Mouse (Mus musculus): ENCODE measurements at regions not wholly inside any gene's neighbourhood (a gene's known extent, or its start where the extent isn't known, plus 50 kb on each side); places are given as distances from the start of the nearest gene placed in this dataset.

DNA sequence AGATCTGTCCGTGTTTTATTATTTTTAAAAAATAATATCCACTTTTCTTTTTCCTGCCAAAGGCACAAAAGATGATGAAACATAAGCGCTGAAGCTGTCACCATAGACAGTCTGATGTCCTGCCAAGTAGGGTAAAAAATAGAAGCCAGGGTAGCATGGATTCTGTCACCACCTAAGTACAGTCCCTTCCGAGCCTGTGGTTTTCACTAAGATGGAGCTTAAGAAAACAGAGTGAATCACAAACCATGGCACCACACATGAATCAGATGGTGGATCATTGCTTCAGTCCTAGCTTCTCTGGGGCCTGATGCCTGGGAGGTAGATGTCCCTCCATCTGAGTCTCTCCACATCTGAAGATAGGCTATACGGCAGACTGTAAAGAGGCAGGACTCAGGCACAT is 55.9 kb upstream of the Fmod start:
- no peaks in the 10 kb centered on the region for H3K27me3 ChIP-seq (ENCODE audit: control insufficient read depth, insufficient read depth, low read length)
- peaks cover 6% of the 10 kb centered on the region; the same call in 1 of the 2 replicates for H3K4me1 ChIP-seq (ENCODE audit: control insufficient read depth, insufficient read depth, low read length)
- H3K9ac ChIP-seq (replicated peaks; ENCODE audit: low read depth, low read length): no peak overlapping the region
- H3K36me3 ChIP-seq (ENCODE audit: control insufficient read depth, insufficient read depth, low read length): no peaks in the 10 kb centered on the region
- H3K4me3 ChIP-seq (ENCODE audit: low read depth, low read length): no peak overlapping the region
- H3K27ac ChIP-seq (ENCODE audit: low read length): no peak overlapping the region
- no peak overlapping the region for H3K4me2 ChIP-seq (replicated peaks; ENCODE audit: low read depth, low read length)
- WGBS: 91% methylated on average over 4 of the region's 4 CpGs
- ATAC-seq (ENCODE audit: insufficient number of reproducible peaks, insufficient read depth, low FRiP score, low read depth): no peak
- no peaks in the 10 kb centered on the region; the same call in 1 of the 2 replicates for H3K9me3 ChIP-seq (ENCODE audit: control insufficient read depth, low read depth, low read length)

DNA sequence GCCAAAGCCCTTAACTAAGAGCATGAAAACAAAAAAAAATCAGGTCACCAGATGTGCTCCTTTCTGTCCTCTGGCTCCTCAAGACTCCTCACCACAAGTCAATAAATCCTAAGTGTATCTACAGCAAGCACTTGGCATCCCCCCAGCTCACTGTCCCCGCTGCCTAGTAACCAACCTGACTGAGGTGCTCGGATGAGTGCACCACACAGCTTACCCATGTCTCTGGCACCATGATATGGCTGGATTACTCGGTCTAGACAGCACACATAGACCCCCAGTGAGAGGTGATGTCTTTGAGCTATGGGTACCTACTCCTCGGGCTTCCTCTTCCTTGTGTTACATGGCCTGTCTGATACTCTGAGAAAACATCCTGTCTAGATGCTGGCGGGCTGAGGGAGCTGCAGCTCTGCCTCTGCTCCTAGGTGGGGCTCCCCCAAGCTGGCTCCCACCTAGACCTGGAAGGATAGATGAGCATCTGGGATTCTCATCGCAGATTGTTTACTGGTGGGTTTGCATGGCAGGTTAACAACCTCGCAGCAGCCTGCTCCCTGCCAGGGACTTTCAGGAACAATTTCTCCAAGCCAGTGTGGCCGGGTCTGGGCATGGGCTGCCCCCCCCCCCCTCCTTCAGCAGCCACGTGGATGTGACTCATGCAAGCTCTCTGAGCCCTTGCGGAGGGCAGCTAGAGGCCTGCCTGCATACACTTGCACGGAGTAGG is 57.2 kb upstream of the Prelp start:
- no peaks in the 10 kb centered on the region for H3K27me3 ChIP-seq (ENCODE audit: control insufficient read depth, insufficient read depth, low read length)
- no peak overlapping the region for H3K4me2 ChIP-seq (replicated peaks; ENCODE audit: low read depth, low read length)
- ATAC-seq (ENCODE audit: insufficient number of reproducible peaks, insufficient read depth, low FRiP score, low read depth): no peak
- no peak overlapping the region for H3K9ac ChIP-seq (replicated peaks; ENCODE audit: low read depth, low read length)
- no peaks in the 10 kb centered on the region for H3K9me3 ChIP-seq (ENCODE audit: control insufficient read depth, low read depth, low read length)
- H3K27ac ChIP-seq (ENCODE audit: low read length): 0 out of 2 replicates have a peak overlapping the region, but pooled peaks have one; percentile 10
- H3K4me1 ChIP-seq (ENCODE audit: control insufficient read depth, insufficient read depth, low read length): peaks cover 6% of the 10 kb centered on the region; the same call in 1 of the 2 replicates
- WGBS: 39% methylated on average over 11 of the region's 11 CpGs
- no peaks in the 10 kb centered on the region for H3K36me3 ChIP-seq (ENCODE audit: control insufficient read depth, insufficient read depth, low read length)
- H3K4me3 ChIP-seq (ENCODE audit: low read depth, low read length): no peak overlapping the region

DNA sequence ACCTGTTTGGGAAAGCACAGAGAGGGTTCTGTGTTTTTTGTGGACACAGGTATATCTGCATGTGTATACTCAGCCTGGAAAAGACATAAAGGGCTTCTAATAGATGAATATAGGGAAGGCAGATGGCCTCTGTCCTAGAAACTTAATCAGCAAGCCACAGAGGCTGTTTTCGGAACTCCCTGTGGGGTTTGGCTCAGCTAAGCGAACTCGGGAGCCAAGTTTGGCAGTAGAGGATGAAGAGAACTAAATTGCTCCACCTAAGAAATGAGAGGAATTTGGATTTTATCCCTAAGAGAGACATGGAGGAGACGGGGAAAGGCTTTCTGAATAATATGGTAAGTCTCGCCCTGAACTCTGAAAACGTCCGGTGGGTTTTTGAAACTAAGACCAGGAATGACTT is 56.0 kb upstream of the Prelp start:
- 68% methylated on average over 7 of the region's 7 CpGs for WGBS
- Histone ChIP-seq H3K9me3 (ENCODE audit: control insufficient read depth, low read depth, low read length) (no peaks in the 10 kb centered on the region), H3K27ac (ENCODE audit: low read length) (no peak overlapping the region)

DNA sequence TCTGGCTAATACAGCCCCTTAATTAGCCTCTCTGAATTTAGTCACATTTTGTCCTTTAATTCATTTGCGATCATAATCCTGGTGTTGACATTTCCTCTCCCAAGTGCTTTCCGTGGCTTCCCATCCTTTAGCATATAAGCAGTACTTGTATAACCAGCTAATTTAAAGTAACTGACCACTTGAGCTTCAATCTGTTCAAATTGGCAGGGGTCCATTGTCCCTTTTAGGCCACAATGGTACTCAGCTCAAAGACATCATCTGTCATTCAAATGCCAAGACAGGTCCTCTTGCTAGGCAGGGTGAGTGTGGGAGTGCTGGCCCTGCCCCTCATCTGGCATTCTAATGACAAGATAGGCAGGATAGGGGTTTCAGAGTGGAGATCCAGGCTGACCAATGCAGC is 52.6 kb upstream of the Prelp start:
- Histone ChIP-seq H3K27me3 (ENCODE audit: control insufficient read depth, insufficient read depth, low read length) (no peaks in the 10 kb centered on the region), H3K9ac (replicated peaks; ENCODE audit: low read depth, low read length) (no peak overlapping the region), H3K4me2 (replicated peaks; ENCODE audit: low read depth, low read length) (no peak overlapping the region), H3K9me3 (ENCODE audit: control insufficient read depth, low read depth, low read length) (no peaks in the 10 kb centered on the region), H3K4me1 (ENCODE audit: control insufficient read depth, insufficient read depth, low read length) (peaks cover 6% of the 10 kb centered on the region), H3K27ac (ENCODE audit: low read length) (no peak overlapping the region), H3K4me3 (ENCODE audit: low read depth, low read length) (no peak overlapping the region), H3K36me3 (ENCODE audit: control insufficient read depth, insufficient read depth, low read length) (no peaks in the 10 kb centered on the region)
- WGBS: 58% methylated on average over 2 of the region's 2 CpGs
- ATAC-seq (ENCODE audit: insufficient number of reproducible peaks, insufficient read depth, low FRiP score, low read depth): no peak

More for the DNA sequence above, 56.0 kb upstream of the Prelp start:
- peaks cover 6% of the 10 kb centered on the region; the same call in 1 of the 2 replicates for H3K4me1 ChIP-seq (ENCODE audit: control insufficient read depth, insufficient read depth, low read length)
- no peaks in the 10 kb centered on the region for H3K36me3 ChIP-seq (ENCODE audit: control insufficient read depth, insufficient read depth, low read length)
- no peaks in the 10 kb centered on the region for H3K27me3 ChIP-seq (ENCODE audit: control insufficient read depth, insufficient read depth, low read length)
- no peak overlapping the region for H3K9ac ChIP-seq (replicated peaks; ENCODE audit: low read depth, low read length)
- H3K4me3 ChIP-seq (ENCODE audit: low read depth, low read length): no peak overlapping the region
- ATAC-seq (ENCODE audit: insufficient number of reproducible peaks, insufficient read depth, low FRiP score, low read depth): no peak
- no peak overlapping the region for H3K4me2 ChIP-seq (replicated peaks; ENCODE audit: low read depth, low read length)

DNA sequence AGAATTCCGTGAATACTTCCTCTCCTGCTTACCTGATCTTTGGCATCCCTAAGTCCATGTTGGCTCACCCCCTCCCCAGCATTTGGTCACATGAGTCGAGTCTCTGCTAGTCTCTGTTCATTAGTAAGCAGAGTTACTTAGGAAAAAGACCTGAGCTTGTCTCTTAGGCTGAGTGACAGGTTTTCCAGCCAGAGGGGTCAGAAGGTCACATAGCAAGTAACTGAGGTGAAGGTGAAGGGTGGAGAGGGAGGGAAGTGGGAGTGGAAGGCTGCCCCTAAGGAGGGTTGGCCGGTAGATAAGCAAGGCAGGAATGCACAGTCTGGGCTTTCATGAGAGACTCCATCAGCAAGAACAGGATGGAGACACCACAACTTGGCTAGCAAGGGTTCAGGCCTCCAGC is 50.1 kb upstream of the Prelp start:
- no peak for ATAC-seq (ENCODE audit: insufficient number of reproducible peaks, insufficient read depth, low FRiP score, low read depth)
- no peak overlapping the region for H3K4me2 ChIP-seq (replicated peaks; ENCODE audit: low read depth, low read length)
- H3K27ac ChIP-seq (ENCODE audit: low read length): no peak overlapping the region
- H3K27me3 ChIP-seq (ENCODE audit: control insufficient read depth, insufficient read depth, low read length): no peaks in the 10 kb centered on the region
- no peaks in the 10 kb centered on the region for H3K9me3 ChIP-seq (ENCODE audit: control insufficient read depth, low read depth, low read length)
- WGBS: 26% methylated on average over 3 of the region's 3 CpGs
- H3K4me3 ChIP-seq (ENCODE audit: low read depth, low read length): no peak overlapping the region
- H3K9ac ChIP-seq (replicated peaks; ENCODE audit: low read depth, low read length): no peak overlapping the region
- no peaks in the 10 kb centered on the region for H3K36me3 ChIP-seq (ENCODE audit: control insufficient read depth, insufficient read depth, low read length)
- H3K4me1 ChIP-seq (ENCODE audit: control insufficient read depth, insufficient read depth, low read length): peaks cover 8% of the 10 kb centered on the region

Measured in stomach, embryonic 14.5 days (tissue).